Mouse (Mus musculus) small intestine, adult 2 months (tissue): ENCODE results near the gene Tmem251.

Source experiments
- CTCF ChIP-seq: fragments of 200-500 bp; IDR thresholded peaks from 2 replicates; pipeline ENCODE4 v1.5.1; 2012; ENCODE audit warnings: low read depth, mild to moderate bottlenecking, control low read depth, inconsistent platforms, low read length, moderate library complexity, mixed read lengths; ENCODE audit not compliant: insufficient replicate concordance, insufficient read length; ENCODE audit errors: extremely low read depth
- POLR2A ChIP-seq: fragments of 200-500 bp; IDR thresholded peaks from 2 replicates; pipeline ENCODE4 v1.6.1; 2012; ENCODE audit warnings: low read depth, mild to moderate bottlenecking, control low read depth, inconsistent platforms, low read length, moderate library complexity

DNA sequence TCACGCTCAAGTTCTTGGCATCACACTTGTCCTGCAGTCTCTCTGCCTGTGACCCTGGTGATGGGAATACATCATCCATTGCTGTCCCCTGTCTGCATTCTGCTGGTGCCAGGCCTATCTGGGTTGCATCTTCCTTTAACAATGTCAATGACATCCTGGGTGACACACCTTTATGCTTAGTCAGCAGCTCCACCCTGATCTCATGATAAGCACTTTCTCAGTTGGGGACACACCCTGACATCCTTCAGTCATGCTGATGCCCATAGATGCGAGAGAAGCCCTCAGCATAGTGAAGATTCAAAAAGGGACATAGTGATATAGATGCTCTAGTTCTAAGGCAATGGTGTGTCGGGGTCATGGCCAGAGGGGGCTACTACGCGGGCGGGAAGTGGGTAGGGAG is 18.4 kb upstream of the Tmem251 start:
- no peak for TF ChIP-seq CTCF
- TF ChIP-seq POLR2A, result no peak
